Mouse (Mus musculus) urinary bladder, postnatal 14 days (tissue): ENCODE measurements at regions not wholly inside any gene's neighbourhood (a gene's known extent, or its start where the extent isn't known, plus 50 kb on each side); places are given as distances from the start of the nearest gene placed in this dataset.

ENCODE experiments used
- DNase-seq: peaks from one replicate; pipeline ENCODE4 v3.0.0; 2021; ENCODE audit warnings: low spot score

DNA sequence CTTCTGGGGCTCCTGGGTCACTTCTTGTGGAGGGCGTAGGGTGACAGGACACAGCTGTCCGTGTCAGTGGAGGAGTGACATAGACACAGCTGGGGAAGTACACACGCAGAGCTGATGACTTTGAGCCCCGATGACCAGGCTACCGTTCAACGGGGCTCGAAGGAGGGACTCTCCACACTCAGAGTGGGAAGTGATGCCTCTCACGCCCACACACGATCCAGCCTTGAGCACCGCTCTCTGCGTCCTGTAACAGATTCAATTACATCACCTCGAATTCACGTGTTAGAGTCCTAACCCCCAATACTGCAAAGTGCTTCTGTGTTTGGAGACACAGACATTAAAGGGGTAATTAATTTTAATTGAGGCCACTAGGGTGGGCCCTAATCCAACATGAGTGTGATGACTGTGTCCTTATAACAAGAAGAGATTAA is 101.4 kb upstream of the Sdk2 start:
- DNase-seq: no peak

DNA sequence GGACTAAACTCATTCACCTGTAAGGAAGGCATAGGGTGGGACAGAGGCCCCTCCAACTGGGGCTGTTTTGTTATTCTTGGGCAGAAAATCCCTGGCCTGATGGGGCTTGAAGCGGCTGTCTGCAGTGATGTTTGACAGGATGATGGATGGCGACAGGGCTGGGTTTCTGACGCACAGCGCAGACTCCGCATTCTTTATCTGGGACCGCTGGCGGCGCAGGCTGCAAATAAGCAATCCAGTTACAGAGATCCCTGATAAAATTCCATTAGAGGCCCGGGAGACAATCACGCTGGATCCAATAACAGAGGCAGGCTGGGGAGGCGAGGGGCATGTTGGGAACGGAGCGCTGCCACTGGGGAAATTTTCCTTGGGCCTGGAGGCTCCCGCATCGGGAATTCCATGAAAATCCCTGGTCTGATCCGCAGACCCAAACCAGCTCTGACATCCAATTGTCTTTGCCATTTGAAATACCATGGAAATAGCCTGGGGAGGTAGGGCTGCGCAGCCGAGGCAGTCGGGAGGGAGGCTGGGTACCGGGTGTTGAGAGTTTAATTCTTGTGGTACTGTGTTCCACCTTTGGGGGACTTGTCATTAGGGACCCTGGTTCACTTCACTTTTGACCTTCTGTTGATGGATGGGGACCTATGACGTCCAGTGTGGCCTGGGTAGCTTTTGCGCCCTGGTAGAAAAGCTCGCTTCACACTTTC is 99.0 kb upstream of the Sdk2 start:
- peak; percentile 18 for DNase-seq

DNA sequence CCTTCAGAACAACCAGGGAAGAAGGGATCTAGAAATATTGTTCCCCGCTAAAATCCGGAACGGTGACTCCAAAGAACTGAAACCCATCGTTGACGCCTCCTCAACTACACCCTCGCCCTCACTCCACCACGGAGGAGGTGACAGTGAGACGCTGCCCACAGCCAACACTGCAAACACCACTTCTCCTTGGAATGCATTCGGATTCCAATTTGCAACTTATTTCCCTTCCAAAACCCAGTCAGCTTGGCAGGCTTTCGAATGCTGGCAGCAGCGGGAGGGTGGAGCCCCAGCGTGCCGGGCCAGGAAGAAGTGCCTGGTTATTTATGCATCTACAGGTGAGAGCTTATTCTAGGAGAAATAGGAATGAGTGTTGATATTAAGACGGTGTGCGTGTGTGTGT is 85.9 kb upstream of the Sdk2 start:
- peak; percentile 32 for DNase-seq

DNA sequence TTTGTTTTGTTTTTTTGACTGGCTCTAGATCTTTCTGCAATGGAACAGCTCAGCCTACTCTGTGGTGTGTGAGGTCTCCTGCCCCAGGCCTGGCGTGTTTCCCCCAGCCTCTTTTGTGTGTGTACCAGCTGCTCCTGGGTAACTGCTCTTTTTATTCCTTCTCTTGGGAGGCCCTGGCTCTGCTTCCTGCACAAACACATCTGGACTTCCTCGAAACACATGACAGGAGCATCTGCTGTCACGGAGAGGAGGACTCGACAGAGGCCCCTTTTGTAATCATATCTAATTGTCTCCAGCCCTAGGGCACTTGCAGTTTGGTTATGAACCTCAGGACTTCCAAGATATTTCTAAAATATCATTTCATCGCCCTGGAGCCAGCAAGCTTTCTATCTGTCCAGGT is 79.5 kb upstream of the Sdk2 start:
- DNase-seq: no peak

DNA sequence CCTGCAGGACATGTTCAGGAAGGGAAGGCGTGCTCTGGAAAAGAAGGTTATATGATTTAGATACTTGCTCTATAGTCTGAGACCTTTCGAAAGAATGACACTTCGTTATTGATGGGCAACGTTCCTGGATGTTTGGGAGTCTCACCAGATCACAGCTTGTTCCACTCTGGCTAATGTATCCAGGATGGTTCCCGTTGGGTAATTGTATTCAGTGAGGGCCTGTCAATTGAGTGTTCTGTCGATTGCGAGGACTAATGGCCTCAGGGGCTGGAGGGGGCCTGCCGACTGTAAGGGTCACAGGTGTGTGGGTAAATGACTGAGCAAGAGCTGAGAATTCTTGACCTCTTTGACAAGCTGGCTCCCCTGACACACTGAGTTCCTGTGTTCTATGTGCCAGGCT is 62.4 kb upstream of the Sdk2 start:
- DNase-seq: no peak

DNA sequence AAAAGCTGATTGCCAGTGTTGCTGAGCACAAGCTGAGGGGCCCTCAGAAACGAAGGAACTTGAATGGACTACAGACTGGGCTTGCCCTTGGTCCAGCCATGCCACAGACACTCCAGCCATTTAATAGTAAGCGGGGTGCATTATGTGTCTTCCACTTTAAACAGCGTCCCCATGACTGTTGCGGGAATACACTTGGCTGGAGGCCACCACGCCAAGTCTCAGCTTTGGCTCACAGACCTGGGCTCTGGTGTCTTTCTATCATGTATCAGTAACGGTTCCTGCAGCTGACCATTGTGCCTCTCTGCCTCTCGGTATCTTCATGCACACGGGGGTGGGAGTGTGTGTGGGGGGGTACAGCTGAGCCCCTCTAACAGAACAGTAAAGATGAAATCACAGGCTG is 62.0 kb upstream of the Sdk2 start:
- DNase-seq: no peak

DNA sequence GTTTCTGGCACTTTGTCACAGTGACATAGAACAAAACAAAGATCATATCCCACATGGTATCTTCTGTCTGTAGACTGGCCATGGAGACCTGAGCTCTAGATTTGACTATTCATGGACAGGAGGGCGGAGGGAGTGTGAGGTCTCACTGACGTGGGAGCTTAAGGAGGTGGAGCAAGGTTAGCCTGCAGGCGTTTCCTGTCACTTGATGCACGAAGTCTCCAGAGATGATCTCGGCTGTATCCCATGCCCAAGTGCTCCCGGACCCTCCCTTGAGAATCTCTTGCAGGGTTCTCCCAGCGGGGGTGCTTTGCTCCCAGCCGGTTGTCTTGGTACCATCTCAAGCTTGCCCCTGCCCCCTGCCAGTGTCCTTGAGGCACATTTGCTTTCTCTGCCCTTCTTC is 60.6 kb upstream of the Sdk2 start:
- DNase-seq: no peak

DNA sequence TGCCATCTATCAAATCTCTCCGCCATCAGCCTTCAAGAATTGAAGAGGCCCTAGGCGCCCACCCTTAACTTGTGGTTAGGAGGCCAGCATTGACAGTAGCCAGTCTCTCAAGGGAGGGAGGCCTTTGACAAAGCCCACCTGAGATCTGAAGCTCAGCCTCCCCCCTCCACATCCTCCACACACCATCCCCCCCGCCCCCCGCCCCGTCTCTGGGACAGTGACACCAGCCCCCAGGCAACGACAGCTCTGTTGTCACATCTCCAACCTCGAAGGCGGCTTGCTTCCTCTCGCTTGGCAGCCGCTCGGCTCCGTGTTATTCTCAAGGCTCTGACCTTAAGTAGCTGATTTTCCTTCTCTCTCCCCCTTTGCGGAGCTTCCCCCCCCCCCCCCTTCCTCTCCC is 55.3 kb upstream of the Sdk2 start:
- DNase-seq: no peak

DNA sequence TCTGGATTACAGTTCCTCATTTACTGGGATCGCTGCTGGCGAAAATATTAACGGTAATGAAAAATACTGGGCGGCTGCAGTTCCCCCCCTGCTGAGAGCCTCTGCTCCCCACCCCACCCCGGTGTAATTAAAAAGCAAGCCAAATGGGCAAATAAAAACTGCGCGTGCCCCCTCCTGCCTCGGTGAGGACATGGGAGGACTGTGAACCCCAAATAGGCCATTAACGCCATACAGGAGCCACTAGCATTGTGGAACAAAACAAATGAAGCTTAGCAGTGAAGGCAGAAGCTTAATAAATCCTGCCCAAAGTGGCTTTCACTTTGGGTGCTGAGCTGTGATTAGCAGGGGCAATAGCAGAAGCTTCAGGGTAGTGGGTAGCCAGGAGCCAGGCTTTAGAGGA is 52.3 kb upstream of the Sdk2 start:
- no peak for DNase-seq
